Mouse (Mus musculus): Measurements from ENCODE around the gene Tanc2.

The Tanc2 gene

DNA sequence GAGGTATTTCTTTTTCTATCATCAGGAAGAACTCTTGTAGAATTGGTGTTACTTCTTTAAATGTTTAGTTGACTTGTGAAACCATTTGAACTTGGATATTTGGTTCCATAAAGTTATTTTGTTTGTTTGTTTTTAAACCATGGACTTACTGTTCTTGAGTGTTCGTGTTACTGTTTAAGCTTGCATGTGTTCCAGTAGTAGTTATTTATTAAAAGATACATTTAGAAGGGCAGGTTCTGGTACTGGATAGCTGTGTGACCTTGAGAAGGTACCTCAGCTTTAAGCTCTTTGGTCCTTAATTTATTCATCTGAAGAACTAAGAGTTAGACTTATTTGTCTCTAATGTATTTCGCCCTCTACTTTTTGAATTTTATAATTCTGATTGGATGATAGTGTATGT is 64.8 kb downstream of the Tanc2 start:
- DNase-seq, result no peak

DNA sequence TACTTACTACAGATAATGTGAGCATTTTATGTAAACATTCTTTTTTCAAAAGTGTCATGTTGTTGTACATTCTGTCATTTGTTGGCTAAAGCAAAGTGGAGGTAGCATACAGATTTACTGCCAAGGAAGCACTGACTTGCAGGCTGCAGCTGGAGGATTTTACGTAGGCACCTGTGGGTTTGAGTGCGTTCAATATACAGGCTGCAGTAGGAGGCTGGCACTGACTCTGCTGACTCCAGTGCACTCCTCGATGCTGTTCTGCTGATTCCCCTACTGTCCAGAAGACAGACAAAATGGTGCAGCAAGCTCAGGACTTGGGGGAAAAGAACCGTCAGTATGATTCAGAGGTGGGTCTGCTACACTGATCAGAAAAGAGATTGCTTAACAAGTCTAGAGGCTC is 65.5 kb downstream of the Tanc2 start:
- no peak for DNase-seq

DNA sequence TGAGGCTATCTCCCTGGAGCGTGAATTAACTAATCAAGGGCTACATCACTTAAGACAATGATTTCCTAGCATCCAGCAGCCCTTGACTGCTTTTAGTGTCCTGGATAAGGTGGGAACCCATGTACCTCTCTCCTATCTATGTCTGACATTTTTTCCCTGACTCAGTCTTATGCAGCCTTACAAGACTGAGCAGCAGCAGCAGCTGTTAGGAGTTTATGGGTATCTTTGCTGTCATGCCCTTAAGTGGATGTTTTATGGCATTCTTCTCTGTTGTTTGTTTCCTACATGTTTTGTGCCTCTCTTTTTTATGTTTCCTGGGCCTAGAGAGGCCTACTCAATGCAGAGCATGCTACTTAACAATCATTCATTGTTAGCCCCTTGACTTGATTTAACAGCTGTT is 78.1 kb downstream of the Tanc2 start:
- no peak for DNase-seq

DNA sequence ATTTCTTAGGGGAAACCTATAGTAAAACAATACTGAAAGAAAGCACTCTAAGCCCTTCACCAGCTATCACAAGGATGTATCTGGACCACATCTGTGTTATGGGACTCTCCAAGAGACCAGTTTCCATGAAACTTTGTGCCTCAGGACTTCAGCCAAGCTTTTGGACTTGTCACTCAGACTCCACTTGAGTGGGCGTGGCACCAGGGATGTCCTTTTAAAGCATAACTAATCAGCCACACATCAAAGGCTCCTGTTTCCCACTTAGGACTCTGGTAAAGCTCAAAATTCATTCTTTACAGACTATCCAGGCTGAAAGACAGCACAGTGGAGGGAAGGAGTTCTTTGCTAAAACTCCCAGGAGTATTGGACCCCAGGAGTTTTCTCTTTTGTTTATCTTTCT is 89.2 kb downstream of the Tanc2 start:
- DNase-seq, result no peak

DNA sequence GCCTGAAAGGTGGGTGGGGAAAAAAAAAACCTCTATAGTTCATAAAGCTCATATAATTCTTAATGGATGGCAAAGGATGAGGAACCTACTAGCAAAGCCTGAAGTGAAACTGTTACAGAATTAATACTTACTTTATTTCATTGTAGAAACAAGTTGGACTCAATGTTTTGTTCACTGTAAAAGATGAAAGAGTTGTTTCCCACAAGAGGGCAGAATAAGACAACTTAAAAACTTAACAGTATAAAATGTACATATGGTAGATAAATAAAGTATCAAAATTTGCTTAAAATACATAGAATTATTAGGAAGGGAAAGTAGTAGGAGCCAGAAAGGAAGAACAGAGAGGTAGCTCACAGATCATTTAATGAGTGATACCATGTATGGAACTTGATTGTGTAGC is 95.0 kb downstream of the Tanc2 start:
- no peak for DNase-seq

DNA sequence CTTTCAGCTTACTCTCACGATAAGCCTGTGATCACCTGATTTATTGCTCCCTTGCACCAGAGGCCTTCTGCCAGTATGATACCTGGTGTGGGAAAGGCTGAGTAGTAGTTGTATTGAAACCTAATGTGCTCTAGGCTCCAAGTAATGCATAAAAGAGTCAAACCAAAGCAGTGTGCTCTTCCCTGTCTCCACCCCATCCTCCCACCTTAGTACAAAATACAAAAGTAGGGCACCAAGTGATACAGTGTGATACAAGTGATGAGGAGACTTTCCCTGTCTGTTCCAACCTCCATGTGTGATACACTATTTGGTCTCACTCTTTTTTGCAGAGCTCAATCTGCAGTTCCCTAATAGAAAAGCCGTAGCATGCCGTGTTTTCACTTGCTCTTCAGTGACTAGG is 110.7 kb downstream of the Tanc2 start:
- DNase-seq, result no peak

DNA sequence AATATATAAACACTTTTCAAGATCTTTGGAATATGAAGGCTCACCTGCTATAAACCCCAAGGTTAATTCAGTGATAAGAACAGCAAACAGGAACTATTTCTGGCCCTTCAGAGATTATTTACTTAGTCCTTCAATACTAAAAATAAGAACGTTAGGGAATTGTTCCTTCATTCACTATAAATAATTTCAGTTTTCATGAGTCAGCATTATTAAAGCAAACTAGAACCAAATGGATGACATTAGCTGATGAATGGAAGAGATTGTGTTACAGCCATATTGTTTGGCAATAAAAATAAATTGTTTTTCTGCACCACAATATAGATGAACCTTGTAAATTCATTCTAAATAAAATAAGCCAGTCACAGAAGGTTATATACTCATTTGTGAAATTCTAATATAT is 129.9 kb downstream of the Tanc2 start:
- DNase-seq, result no peak

DNA sequence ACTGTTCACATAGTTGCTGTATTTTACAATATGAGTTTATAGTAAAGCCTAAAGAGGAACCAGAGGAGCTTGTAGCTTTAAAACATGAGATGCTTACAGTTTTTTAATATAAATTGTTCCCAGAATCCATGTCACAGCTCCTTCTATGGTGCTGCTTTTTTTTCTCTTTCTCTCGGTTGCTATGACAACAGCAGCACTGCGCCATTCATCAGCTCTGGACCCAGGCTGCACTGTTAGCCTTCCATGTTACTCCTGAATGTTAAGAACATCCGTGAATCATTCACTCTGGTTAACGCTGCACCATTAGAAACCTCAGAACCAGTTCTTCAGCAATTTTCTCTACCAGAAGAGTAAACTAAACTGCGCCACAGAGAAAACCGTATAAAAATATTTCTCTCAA is 141.8 kb downstream of the Tanc2 start:
- DNase-seq, result peak; percentile 18 to 44

DNA sequence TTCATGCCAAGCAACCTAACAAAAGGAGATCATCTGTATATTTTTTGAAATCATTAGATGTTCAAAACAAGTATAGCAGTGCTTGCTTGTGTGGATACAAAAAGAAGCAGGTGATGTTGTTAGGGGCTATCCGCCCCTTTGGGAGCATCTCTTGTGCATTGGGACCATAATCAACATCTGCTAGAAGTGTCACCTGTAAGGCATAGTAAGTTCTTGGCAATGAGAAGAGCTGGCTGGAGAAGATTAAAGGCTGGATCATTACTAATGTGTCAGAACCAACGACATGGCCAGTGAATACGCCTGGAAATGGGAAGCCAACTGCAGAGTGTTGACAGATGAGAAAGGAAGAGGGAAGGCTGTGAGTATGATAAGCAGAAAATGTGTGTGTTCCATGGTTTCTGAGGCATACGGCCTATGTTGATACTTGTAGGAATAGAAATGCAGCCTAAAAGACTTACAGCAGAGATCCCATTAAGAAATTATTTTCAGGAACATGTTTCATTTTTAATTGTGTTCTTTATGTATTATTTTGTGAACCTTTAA is 142.3 kb downstream of the Tanc2 start:
- DNase-seq, result peak; percentile 7 to 19

DNA sequence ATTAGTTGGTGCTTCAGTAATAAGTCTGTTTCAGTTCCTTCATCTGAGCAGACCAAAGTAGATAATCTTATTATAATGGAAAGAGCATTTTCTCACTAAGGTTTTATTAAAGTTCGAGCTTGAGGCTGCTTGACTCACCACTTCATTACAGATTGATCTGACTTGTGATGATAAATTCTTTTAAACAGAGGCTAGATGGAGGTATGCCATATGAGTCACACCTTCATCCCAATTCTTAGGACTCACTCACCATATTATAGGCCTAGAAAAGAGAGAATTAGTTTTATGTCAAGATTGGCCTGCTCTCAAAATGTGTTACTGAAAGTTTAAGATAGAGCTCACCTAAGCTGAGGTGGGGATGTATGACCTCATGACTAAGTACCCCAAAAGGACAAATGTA is 153.4 kb downstream of the Tanc2 start:
- DNase-seq, result no peak

DNA sequence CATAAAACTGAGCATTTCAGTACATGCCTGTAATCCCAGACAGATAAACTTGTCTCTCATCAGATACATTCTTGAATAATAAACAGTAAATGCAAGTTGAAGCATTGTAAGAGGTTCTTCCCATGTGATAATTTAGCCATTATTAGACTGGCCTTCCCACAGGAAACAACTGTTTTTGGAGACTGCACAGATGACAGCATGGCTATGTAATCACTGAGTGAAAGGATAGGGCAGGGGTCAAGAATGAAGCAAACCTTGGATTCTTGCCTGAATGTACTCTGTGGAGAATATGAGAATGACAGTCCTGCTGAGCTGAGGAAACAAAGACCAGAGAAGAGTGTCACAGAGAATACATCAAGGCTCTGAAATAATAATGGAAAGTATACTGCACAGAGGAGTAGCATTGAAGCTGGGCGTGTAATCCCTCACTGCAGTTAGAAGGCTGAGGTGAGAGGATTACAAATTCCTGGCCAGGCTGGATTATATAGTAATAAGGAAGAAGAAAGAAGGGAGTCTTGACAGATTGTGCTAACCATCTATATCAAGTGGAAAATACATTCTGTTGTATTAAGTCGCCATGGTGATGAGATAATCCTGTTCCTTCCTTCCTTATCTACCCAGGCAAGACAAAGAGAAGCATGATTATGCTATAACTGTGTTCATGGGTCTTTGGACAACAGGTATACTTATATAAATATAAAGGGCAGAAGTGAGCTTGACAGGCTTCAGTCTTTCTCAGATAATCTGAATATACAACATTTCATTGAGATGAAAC is 159.7 kb downstream of the Tanc2 start:
- DNase-seq, result no peak

DNA sequence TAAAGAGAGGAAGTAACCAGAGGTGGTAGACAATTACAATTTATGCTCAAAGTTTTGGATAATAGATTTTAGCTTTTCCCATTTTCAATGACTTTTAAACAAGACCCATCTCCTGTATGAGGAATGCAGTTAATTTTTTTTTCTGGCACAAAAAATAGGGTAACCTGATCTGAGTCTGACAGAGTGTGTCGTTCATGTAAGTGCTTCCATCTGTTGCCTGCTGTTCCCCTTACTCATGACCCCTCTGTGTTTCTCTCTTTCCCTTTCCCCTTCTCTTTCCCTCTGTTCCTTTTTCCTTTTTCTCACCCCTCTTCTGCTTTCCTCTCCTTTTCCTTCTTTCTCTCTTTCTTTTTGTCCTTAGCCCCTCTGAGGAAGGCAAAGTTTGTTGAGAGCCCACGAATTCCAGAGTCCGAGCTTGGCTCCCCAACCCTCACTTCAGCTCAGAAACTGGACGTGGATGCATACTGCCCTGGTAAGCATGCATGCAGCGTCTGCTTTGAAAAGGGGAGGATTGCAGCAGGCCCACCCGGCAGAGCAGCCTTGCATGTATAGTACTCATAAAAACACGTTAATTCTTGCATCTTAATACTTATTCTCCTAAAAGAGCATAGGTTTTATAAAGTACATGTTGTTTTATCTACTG is 168.9 kb downstream of the Tanc2 start:
- DNase-seq, result no peak

DNA sequence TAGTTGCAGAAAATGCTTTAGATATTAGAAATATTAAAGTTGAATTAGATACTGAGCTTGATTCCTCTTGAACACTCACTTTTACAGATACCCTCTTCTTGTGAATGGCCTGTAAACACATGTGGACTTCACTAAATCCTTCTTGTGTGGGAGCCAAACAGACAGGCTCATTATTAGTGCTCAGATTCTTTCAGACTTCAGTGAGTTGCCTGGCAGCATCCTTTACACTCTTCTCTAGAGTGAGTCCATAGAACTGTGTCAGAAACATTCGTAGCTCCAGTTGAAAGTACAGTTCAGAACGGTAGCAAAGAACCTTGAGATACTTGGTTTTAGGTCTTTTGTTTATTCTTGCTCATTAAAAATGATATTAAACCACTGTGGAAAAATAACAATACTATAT is 169.6 kb downstream of the Tanc2 start:
- no peak for DNase-seq

DNA sequence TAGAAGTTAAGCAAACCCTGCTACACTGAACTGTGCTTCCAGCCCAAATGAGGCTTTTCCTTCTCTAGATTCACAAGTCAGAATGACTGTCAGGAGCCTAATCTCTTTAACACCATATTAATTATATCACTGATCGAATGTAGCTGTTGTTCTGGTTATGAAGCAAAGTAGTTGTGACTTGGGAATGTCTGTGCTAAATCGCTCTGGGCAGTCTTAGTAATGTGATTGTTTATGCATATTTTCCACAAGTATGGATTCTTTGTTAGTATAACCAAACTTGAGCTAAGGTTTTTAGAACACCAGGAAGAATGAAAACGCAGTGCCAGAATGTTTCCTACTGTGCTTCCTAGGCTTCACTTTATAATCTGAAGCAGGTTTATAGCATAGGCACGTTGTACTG is 170.6 kb downstream of the Tanc2 start:
- DNase-seq, result no peak

DNA sequence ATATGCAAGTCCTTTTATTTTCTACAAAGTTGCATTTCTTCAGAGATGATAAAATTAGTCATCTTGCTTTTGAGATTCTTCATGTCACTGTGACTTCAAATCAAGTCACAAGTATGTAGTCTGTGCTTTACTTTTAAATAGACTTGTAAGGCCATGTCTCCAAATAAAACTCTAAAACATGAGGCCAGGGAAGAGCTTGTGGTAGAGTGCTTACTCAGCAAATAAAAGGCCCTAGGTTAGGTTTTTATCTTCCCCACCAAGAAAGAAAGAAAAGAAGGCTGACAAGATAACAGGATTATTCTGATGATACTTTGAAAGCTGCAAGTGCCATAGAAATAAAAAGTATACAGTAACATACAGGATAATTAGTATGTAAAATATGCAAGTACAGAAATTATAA is 188.0 kb downstream of the Tanc2 start:
- no peak for DNase-seq

DNA sequence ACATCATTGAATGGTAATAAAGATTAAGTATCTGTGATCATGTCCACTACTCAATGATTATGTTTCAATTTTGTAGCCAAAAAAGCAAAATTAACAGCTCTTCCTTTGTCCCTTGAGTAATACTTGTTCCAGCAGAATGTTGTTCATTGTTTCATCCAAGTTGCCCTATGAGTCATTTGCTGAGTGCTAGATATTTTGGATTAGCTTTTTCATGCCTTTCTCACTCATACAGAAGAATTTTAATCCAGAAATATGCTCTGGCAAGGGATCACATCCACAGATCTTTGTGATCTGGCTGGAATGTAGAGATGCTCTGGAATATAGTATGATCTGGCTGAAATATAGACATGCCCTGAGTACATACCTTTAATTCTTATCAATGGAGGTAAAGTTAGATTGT is 202.7 kb downstream of the Tanc2 start:
- no peak for DNase-seq

DNA sequence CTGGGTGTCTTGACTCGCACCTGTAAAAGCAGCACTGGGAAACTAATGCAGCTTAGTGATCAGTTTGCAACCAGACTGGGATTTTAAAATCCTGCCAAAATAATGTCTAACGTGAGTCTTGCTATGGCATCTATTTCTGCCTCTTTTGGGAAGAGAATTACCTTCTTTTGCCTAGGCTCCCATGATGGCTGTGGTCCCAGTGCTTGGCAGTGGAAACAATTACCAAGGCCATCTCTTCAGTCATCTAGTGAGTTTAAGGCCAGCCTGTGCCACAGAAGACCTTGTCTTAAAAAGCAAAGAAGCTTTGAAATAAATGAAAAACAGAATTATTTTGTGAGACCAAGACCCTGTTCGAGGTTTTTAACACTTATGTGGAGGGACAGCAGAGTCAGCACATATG is 213.9 kb downstream of the Tanc2 start:
- peak; percentile 30 to 64 for DNase-seq

DNA sequence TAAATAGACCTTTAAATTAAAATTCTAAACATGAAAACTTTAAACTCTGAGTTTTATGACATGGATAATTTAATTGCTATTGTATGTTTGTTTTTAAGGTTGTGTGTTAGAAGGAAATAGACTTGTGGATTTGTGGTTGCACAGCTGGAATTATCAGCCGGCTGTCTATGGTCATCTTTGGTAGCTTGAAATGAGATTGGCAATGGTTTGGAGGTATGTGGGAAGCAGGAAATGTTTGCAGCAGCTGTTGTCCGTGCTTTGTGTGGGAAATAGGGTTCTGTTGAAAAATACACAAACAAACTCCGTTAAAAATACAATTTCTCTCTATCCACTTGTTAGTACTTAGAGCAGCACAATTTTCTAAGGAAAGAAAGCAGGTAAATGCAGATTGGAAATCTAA is 215.0 kb downstream of the Tanc2 start:
- no peak for DNase-seq

DNA sequence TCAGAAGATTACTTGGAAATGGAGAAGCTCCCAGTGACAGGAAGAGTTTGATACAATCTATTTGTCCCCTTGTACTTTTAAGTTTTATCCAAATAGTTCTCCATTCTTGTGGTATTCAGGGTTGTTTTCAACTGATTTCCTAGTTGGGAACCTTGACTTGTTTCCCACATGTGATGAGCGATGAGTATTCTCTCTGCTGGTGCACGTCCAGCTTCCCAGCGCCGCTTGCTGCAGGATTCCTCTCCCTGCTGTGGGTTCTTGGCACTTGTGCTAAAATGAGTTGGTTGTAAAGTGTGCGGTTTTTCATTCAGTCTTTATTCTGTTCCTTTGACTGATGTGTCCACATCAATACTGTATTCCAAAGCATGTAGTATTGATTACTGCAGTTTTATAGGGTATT is 217.3 kb downstream of the Tanc2 start:
- DNase-seq, result peak; percentile 24 to 53

DNA sequence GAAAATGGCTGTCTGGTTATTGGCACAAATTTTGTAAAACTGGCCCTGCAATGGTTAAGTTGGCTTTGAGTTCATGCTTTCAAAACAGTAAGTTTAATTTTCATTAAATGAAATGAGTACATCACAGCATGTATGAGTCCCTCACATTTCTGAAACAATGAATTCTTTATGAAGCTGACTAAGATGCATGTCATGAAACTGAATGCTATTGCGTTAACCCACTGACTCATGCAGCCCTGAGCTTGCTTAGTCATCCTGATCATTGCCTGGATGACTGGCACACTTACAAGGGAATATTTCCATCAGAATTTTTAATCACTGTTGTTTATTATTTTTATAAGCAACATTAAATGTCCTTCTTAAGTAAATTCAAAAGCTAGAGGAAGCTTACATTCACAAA is 233.5 kb downstream of the Tanc2 start:
- DNase-seq, result no peak

DNA sequence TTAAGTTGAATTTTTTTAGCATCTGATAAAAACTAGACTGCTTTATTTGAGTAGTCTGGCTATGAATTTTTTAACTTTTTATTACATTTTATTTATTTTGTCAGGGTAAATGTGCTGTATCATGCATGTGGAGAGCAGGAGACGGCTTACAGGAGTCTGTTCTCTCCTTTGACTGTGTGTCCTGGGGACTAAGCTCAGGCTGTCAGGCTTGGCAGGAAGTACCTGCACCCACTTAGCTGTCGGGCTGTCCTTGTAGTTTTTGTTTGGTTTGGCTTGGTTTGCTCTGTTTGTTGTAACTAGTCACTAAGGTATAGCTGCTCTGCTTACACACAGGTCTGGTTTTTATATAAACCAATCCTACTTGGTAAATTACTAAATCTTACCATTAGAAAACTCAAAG is 234.0 kb downstream of the Tanc2 start:
- no peak for DNase-seq

DNA sequence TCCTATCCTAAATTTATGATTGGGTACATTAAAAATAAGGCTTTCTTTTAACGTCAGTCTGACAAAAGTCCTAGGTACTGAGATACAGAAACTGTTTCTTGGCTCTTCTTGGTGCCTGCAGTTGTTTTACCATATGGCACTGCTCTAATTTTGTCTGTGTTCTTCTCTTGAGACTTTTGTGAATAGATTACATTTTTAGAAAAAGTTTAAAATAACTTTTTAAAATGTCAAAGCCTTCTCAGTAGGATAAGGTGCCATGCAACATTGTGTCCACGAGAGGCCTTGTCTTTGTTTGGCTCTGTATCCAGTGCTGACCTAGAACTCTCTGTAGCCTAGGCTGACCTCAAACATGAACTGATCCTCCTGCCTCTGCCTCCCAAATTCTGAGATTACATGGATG is 238.4 kb downstream of the Tanc2 start:
- DNase-seq, result no peak

DNA sequence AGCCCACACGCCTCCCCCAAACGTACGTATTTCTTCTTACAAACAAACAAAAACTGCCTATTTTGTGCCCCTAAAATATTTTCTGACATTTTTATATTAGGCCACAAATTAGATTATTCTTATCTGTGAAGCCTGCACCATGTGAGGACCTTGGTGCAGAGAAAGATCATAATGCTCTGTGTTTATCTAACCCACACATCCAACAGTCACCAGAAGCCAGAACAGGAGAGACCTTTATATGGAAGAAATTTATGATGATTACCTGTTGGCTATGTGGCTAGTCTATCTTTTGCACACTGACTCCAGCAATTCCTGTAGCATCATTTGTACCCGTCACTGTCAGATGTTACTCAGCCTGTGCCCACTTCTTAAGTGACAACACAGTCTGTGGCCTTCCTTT is 245.4 kb downstream of the Tanc2 start:
- no peak for DNase-seq

DNA sequence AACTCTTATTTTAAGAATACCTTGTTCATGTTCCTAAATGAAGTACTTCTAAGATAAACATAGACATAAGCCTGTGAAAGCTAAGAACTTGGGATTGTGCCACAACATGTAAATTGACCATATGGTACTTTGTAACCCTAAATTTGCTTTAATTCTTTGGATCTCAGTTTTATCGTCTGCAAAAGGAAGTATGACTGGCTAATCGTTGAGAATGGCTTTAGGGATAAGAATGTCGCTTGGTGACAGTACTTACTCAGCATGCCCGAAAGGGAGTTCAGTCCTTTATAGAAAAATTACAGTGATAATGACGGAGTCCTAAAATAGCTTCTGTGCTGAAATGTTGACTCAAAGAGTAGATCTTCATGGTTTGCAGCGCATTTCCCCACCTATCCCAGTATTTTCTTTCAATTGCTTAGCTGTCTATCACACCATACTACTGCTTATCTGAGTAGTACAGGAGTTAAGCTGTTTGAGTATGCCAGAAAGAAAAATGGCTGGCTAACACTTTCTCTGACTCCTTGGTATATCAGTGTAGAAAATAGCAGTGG is 246.6 kb downstream of the Tanc2 start:
- no peak for DNase-seq
